Mouse (Mus musculus) forebrain, embryonic 14.5 days (tissue): ENCODE data around the gene Dach1. TPM values are rescaled to one million over a fixed set of nuclear protein-coding genes. Genes with fewer than 3 reads are reported as not detected.

Source experiments
- ATAC-seq: fragments of 200-750 bp; cut with Nextera tagmentation; 2 replicates; pipeline ENCODE4 v1.8.0; 2017; ENCODE audit warnings: mild to moderate bottlenecking, moderate library complexity
- DNase-seq: peaks from one replicate; pipeline ENCODE4 v3.0.0-alpha.2; 2015; ENCODE audit warnings: low spot score
- H3K27ac ChIP-seq: fragments of 300-500 bp; sonication (generic); 2 replicates; pipeline ENCODE4 v1.5.1; 2014; ENCODE audit warnings: low read depth, mild to moderate bottlenecking, control low read depth, low read length, moderate library complexity
- H3K27me3 ChIP-seq: fragments of 300-500 bp; sonication (generic); replicated peaks from 2 replicates; pipeline ENCODE4 v1.6.1; 2014; ENCODE audit warnings: low read length, control low read depth, mixed read lengths; ENCODE audit not compliant: control insufficient read depth, insufficient read depth
- H3K36me3 ChIP-seq: fragments of 300-500 bp; sonication (generic); 2 replicates; pipeline ENCODE4 v1.6.1; 2014; ENCODE audit warnings: low read length, control low read depth; ENCODE audit not compliant: control insufficient read depth, insufficient read depth
- H3K4me1 ChIP-seq: fragments of 300-500 bp; sonication (generic); 2 replicates; pipeline ENCODE4 v1.6.1; 2014; ENCODE audit warnings: antibody characterized with exemption, low read length, control low read depth; ENCODE audit not compliant: control insufficient read depth, insufficient read depth
- H3K4me2 ChIP-seq: fragments of 300-500 bp; sonication (generic); 2 replicates; pipeline ENCODE4 v1.6.1; 2014; ENCODE audit warnings: mild to moderate bottlenecking, control low read depth, low read length
- H3K4me3 ChIP-seq: fragments of 300-500 bp; sonication (generic); 2 replicates; pipeline ENCODE4 v1.5.1; 2014; ENCODE audit warnings: low read depth, low read length, control low read depth
- H3K9ac ChIP-seq: fragments of 300-500 bp; sonication (generic); 2 replicates; pipeline ENCODE4 v1.6.1; 2014; ENCODE audit warnings: mild to moderate bottlenecking, low read length, control low read depth, moderate library complexity
- H3K9me3 ChIP-seq: fragments of 300-500 bp; sonication (generic); replicated peaks from 2 replicates; pipeline ENCODE4 v1.6.1; 2016; ENCODE audit warnings: low read length, control low read depth, mixed read lengths; ENCODE audit not compliant: control insufficient read depth
- WGBS: fragments of 180-500 bp; shearing (Covaris S2); extraction: QIAGEN DNeasy Blood & Tissue Kit; methylation state at CpG from one replicate; pipeline ENCODE4 v1.1.7; 2014; 5-methylcytosine and 5-hydroxymethylcytosine counted together
- polyA plus RNA-seq: library from polyadenylated mRNA; unstranded; fragments of >200 nt; fragmentation: Nextera tagmentation; extraction: Ambion mirVana; gene quantifications from 2 replicates; pipeline ENCODE4 v1.2.1, GENCODE M21; 2014

Gene Dach1
- polyA plus RNA-seq, 1 experiment from 2014 or later, result 10.8 TPM

GRCm38 (mm10) chr14:98167186-98168038 is 2.2 kb downstream of the Dach1 start:
- no peaks in the 10 kb centered on the region for H3K27me3 ChIP-seq
- H3K9me3 ChIP-seq, result no peaks in the 10 kb centered on the region
- peak overlapping the region; percentile 61 for H3K4me3 ChIP-seq
- H3K9ac ChIP-seq, result peak overlapping the region; percentile 82
- under 1% methylated on average over 33 of the region's 33 CpGs for WGBS
- H3K27ac ChIP-seq, result peak overlapping the region; percentile 92
- peak overlapping the region; percentile 75 for H3K4me2 ChIP-seq
- H3K4me1 ChIP-seq, result peaks cover 10% of the 10 kb centered on the region
- no peaks in the 10 kb centered on the region for H3K36me3 ChIP-seq
- DNase-seq (peak; percentile 60), ATAC-seq (peak; percentile 44)

GRCm38 (mm10) chr14:98166318-98166976 is 3.1 kb downstream of the Dach1 start:
- Histone ChIP-seq H3K9me3 (no peaks in the 10 kb centered on the region), H3K27ac (peak overlapping the region; percentile 92; the same call in 1 of the 2 replicates), H3K4me1 (0 out of 2 replicates have a peak, but pooled peaks cover 5% of the 10 kb centered on the region), H3K27me3 (no peaks in the 10 kb centered on the region), H3K36me3 (no peaks in the 10 kb centered on the region), H3K4me3 (peak overlapping the region; percentile 61), H3K9ac (peak overlapping the region; percentile 82), H3K4me2 (peak overlapping the region; percentile 75)
- ATAC-seq (no peak), DNase-seq (no peak)
- WGBS, result 22% methylated on average over 10 of the region's 10 CpGs

GRCm38 (mm10) chr14:98156753-98157152 is 12.8 kb downstream of the Dach1 start:
- Histone ChIP-seq H3K27me3 (no peaks in the 10 kb centered on the region), H3K36me3 (no peaks in the 10 kb centered on the region), H3K9me3 (no peaks in the 10 kb centered on the region), H3K4me2 (no peak overlapping the region), H3K9ac (no peak overlapping the region), H3K4me1 (peaks cover 5% of the 10 kb centered on the region), H3K4me3 (no peak overlapping the region), H3K27ac (no peak overlapping the region)
- WGBS, result 46% methylated on average over 7 of the region's 7 CpGs
- ATAC-seq (no peak), DNase-seq (no peak)

- Histone ChIP-seq H3K27me3 (no peaks in the 10 kb centered on the region), H3K4me3 (no peak overlapping the region), H3K36me3 (no peaks in the 10 kb centered on the region), H3K27ac (no peak overlapping the region), H3K4me1 (peaks cover 5% of the 10 kb centered on the region), H3K9ac (no peak overlapping the region), H3K4me2 (no peak overlapping the region), H3K9me3 (no peaks in the 10 kb centered on the region)
- ATAC-seq, result no peak; the same call in 1 of the 2 replicates
- no peak for DNase-seq
- WGBS, result 69% methylated on average over 7 of the region's 7 CpGs
Measured at GRCm38 (mm10) chr14:98155725-98156392, 13.7 kb downstream of the Dach1 start.

- no peak overlapping the region for H3K4me2 ChIP-seq
- H3K27me3 ChIP-seq, result no peaks in the 10 kb centered on the region
- no peak overlapping the region for H3K9ac ChIP-seq
- no peak overlapping the region for H3K27ac ChIP-seq
- peaks cover 5% of the 10 kb centered on the region for H3K4me1 ChIP-seq
- ATAC-seq, result peak; percentile 50
- no peak for DNase-seq
- no peaks in the 10 kb centered on the region for H3K9me3 ChIP-seq
- WGBS, result 33% methylated on average over 7 of the region's 7 CpGs
- no peak overlapping the region for H3K4me3 ChIP-seq
- H3K36me3 ChIP-seq, result no peaks in the 10 kb centered on the region
Measured at GRCm38 (mm10) chr14:98154832-98155422, 14.6 kb downstream of the Dach1 start.

- Histone ChIP-seq H3K4me3 (no peak overlapping the region), H3K4me1 (0 out of 2 replicates have a peak, but pooled peaks cover 3% of the 10 kb centered on the region), H3K9me3 (no peaks in the 10 kb centered on the region), H3K27ac (no peak overlapping the region), H3K4me2 (no peak overlapping the region), H3K9ac (no peak overlapping the region), H3K27me3 (no peaks in the 10 kb centered on the region), H3K36me3 (no peaks in the 10 kb centered on the region)
- peak; percentile 53 for DNase-seq
- WGBS, result 20% methylated on average over 2 of the region's 2 CpGs
- ATAC-seq, result no peak
Measured at GRCm38 (mm10) chr14:98141758-98142157, 27.8 kb downstream of the Dach1 start.

- H3K4me2 ChIP-seq, result no peak overlapping the region
- DNase-seq, result no peak
- H3K27ac ChIP-seq, result no peak overlapping the region
- no peaks in the 10 kb centered on the region for H3K9me3 ChIP-seq
- H3K4me3 ChIP-seq, result no peak overlapping the region
- peaks cover 10% of the 10 kb centered on the region for H3K4me1 ChIP-seq
- H3K27me3 ChIP-seq, result no peaks in the 10 kb centered on the region
- ATAC-seq, result no peak
- WGBS, result 63% methylated on average over 3 of the region's 3 CpGs
- H3K36me3 ChIP-seq, result no peaks in the 10 kb centered on the region
- no peak overlapping the region for H3K9ac ChIP-seq
Measured at GRCm38 (mm10) chr14:98138873-98139665, 30.5 kb downstream of the Dach1 start.

GRCm38 (mm10) chr14:98134546-98134945 is 35.0 kb downstream of the Dach1 start:
- ATAC-seq (peak; percentile 62; the same call in 1 of the 2 replicates), DNase-seq (peak; percentile 72)
- Histone ChIP-seq H3K4me3 (no peak overlapping the region), H3K27ac (no peak overlapping the region), H3K27me3 (no peaks in the 10 kb centered on the region), H3K4me1 (peaks cover 10% of the 10 kb centered on the region), H3K9ac (no peak overlapping the region), H3K4me2 (no peak overlapping the region), H3K9me3 (no peaks in the 10 kb centered on the region), H3K36me3 (no peaks in the 10 kb centered on the region)
- 13% methylated on average over 4 of the region's 4 CpGs for WGBS
